Mouse (Mus musculus) megakaryocyte, embryonic 14.5 days (primary cell): ENCODE data around the gene Ugcg.

Experiments
- FLI1 ChIP-seq: IDR thresholded peaks from 2 replicates; pipeline ENCODE4 v1.6.1; 2012; ENCODE audit warnings: low read length, inconsistent platforms, mixed read lengths
- GATA1 ChIP-seq: IDR thresholded peaks from 3 replicates; pipeline ENCODE4 v1.6.1; 2012; ENCODE audit warnings: mixed read lengths, low read length, inconsistent platforms, borderline replicate concordance

DNA sequence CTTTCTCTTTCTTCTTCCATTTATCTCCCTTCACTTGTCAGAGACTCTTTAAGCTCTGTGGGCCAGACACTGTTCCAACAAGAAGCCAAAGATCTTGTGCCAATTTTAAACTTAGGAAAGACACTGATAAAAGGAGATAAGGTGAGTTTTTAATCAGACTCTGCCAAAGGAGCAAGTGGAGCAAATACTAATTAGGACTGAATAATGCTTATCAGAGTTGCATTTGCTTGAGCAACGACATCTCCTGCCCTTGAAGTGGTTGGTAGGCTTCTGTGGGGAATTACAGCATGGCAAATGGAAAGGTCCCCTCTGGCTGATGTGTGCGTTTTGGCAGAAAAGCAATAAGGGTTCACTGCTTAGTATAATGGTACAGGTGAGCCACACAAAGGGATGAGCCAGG, 31.4 kb upstream of the Ugcg start:
- TF ChIP-seq GATA1 (no peak), FLI1 (no peak)
